Mouse (Mus musculus) stomach, embryonic 15.5 days (tissue): ENCODE results near the gene Cd3eap. TPM values are rescaled to one million over a fixed set of nuclear protein-coding genes. Genes with fewer than 3 reads are reported as not detected.

Experiments used
- ATAC-seq: fragments of 200-750 bp; cut with Nextera tagmentation; 2 replicates; pipeline ENCODE4 v1.8.0; 2017; ENCODE audit warnings: low read depth, moderate number of reproducible peaks, moderate TSS enrichment; ENCODE audit not compliant: insufficient read depth, low FRiP score
- H3K27ac ChIP-seq: fragments of 300-500 bp; sonication (generic); 2 replicates; pipeline ENCODE4 v1.5.1; 2015; ENCODE audit warnings: mild to moderate bottlenecking, inconsistent platforms
- H3K27me3 ChIP-seq: fragments of 300-500 bp; sonication (generic); replicated peaks from 2 replicates; pipeline ENCODE4 v1.6.1; 2015; ENCODE audit warnings: inconsistent platforms
- H3K36me3 ChIP-seq: fragments of 300-500 bp; sonication (generic); 2 replicates; pipeline ENCODE4 v1.6.1; 2015; ENCODE audit warnings: inconsistent platforms
- H3K4me1 ChIP-seq: fragments of 300-500 bp; sonication (generic); 2 replicates; pipeline ENCODE4 v1.6.1; 2015; ENCODE audit warnings: inconsistent platforms
- H3K4me2 ChIP-seq: fragments of 300-500 bp; sonication (generic); 2 replicates; pipeline ENCODE4 v1.6.1; 2015; ENCODE audit warnings: mild to moderate bottlenecking, inconsistent platforms
- H3K4me3 ChIP-seq: fragments of 300-500 bp; sonication (generic); replicated peaks from 2 replicates; pipeline ENCODE4 v1.5.1; 2015; ENCODE audit warnings: inconsistent platforms
- H3K9ac ChIP-seq: fragments of 300-500 bp; sonication (generic); 2 replicates; pipeline ENCODE4 v1.6.1; 2015; ENCODE audit warnings: inconsistent platforms
- H3K9me3 ChIP-seq: fragments of 300-500 bp; sonication (generic); 2 replicates; pipeline ENCODE4 v1.6.1; 2016; ENCODE audit warnings: inconsistent platforms
- WGBS: fragments of 180-500 bp; shearing (Covaris S2); methylation state at CpG from one replicate; pipeline ENCODE4 v1.1.7; 2015; 5-methylcytosine and 5-hydroxymethylcytosine counted together
- microRNA counts: library from miRNA; unstranded; fragments of <30 nt; microRNA quantifications from one replicate; lab custom pipeline; 2016
- microRNA-seq: library from miRNA; unstranded; fragments of <30 nt; microRNA quantifications from one replicate; pipeline ENCODE4, GENCODE M21; 2016
- polyA plus RNA-seq: library from polyadenylated mRNA; unstranded; fragments of >200 nt; fragmentation: Nextera tagmentation; extraction: Ambion mirVana; gene quantifications from 2 replicates; pipeline ENCODE4 v1.2.1, GENCODE M21; 2015

Gene Cd3eap
- polyA plus RNA-seq, 1 experiment from 2014 or later, result 26.1 TPM

GRCm38 (mm10) chr7:19314033-19314432 lies 45.2 kb downstream of the Cd3eap start:
- H3K4me3 ChIP-seq, result no peak overlapping the region
- H3K9ac ChIP-seq, result no peak overlapping the region
- no peak overlapping the region for H3K27ac ChIP-seq
- H3K27me3 ChIP-seq, result 0 out of 2 replicates have a peak, but pooled peaks cover 10% of the 10 kb centered on the region
- ATAC-seq, result no peak
- no peaks in the 10 kb centered on the region for H3K36me3 ChIP-seq
- H3K4me2 ChIP-seq, result no peak overlapping the region
- H3K4me1 ChIP-seq, result peaks cover 11% of the 10 kb centered on the region; the same call in 1 of the 2 replicates
- WGBS, result 41% methylated on average over 5 of the region's 5 CpGs
- no peaks in the 10 kb centered on the region for H3K9me3 ChIP-seq

GRCm38 (mm10) chr7:19311991-19312390 lies 47.3 kb downstream of the Cd3eap start:
- no peak for ATAC-seq
- no peak overlapping the region for H3K4me2 ChIP-seq
- H3K9me3 ChIP-seq, result no peaks in the 10 kb centered on the region
- no peaks in the 10 kb centered on the region for H3K36me3 ChIP-seq
- H3K27me3 ChIP-seq, result peaks cover 14% of the 10 kb centered on the region
- 29% methylated on average over 4 of the region's 4 CpGs for WGBS
- H3K4me1 ChIP-seq, result peaks cover 21% of the 10 kb centered on the region
- no peak overlapping the region for H3K9ac ChIP-seq
- no peak overlapping the region for H3K27ac ChIP-seq
- H3K4me3 ChIP-seq, result no peak overlapping the region

GRCm38 (mm10) chr7:19309884-19310641 lies 49.2 kb downstream of the Cd3eap start, which contains the start of gene Fosb:
Gene Fosb, minus strand, starts transcription at chr7:19310051.
- under 1% methylated on average over 49 of the region's 49 CpGs for WGBS
- peaks cover 28% of the 10 kb centered on the region for H3K27me3 ChIP-seq
- H3K36me3 ChIP-seq, result no peaks in the 10 kb centered on the region
- H3K27ac ChIP-seq, result 0 out of 2 replicates have a peak within 1 kb of the TSS, but pooled peaks have one; percentile 32
- ATAC-seq, result peak; percentile 86
- H3K4me2 ChIP-seq, result peak within 1 kb of the TSS; percentile 98
- H3K9me3 ChIP-seq, result no peaks in the 10 kb centered on the region
- peak within 1 kb of the TSS; percentile 35 for H3K9ac ChIP-seq
- H3K4me1 ChIP-seq, result peaks cover 22% of the 10 kb centered on the region
- H3K4me3 ChIP-seq, result peak within 1 kb of the TSS; percentile 67

DNA sequence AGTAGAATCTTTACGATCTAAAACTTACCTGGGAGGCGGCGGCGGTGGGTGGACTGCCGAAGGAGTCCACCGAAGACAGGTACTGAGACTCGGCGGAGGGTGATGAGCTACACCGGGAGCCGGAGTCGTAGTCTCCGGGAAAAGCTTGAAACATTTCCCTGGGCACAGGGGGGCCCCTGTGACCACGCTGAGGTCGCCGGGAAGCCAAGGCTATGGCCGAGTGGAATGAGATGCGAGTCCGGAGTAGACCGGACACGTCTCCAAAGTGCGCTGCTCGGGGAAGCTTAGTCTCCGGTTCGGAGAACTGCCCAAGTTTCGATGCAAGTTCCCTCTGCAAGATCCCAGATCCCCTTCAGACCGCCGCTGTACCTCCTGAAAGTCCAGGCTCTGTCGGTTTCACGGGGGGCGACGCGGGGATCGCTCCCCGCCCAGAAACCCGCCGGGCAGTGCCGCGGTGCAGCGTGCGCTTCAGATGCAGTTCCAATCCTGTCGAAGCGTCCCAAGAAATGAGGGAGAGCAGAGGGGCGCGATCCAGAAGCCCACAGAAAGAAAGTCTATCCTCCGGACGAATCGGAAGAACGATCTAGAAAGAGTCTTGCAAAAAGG lies 49.9 kb downstream of the Cd3eap start:
- Histone ChIP-seq H3K4me3 (peak overlapping the region; percentile 67), H3K9ac (peak overlapping the region; percentile 5; the same call in 1 of the 2 replicates), H3K36me3 (no peaks in the 10 kb centered on the region), H3K4me1 (peaks cover 28% of the 10 kb centered on the region), H3K4me2 (peak overlapping the region; percentile 98), H3K27ac (no peak overlapping the region), H3K9me3 (no peaks in the 10 kb centered on the region), H3K27me3 (peaks cover 35% of the 10 kb centered on the region)
- WGBS, result under 1% methylated on average over 48 of the region's 48 CpGs
- ATAC-seq, result no peak

GRCm38 (mm10) chr7:19308454-19309277 lies 50.6 kb downstream of the Cd3eap start:
- Histone ChIP-seq H3K27ac (peak overlapping the region; percentile 81), H3K4me2 (peak overlapping the region; percentile 98), H3K9me3 (no peaks in the 10 kb centered on the region), H3K36me3 (no peaks in the 10 kb centered on the region), H3K9ac (peak overlapping the region; percentile 17; the same call in 1 of the 2 replicates), H3K27me3 (peaks cover 38% of the 10 kb centered on the region), H3K4me1 (peaks cover 35% of the 10 kb centered on the region), H3K4me3 (peak overlapping the region; percentile 67)
- WGBS, result under 1% methylated on average over 58 of the region's 58 CpGs
- ATAC-seq, result peak; percentile 86

DNA sequence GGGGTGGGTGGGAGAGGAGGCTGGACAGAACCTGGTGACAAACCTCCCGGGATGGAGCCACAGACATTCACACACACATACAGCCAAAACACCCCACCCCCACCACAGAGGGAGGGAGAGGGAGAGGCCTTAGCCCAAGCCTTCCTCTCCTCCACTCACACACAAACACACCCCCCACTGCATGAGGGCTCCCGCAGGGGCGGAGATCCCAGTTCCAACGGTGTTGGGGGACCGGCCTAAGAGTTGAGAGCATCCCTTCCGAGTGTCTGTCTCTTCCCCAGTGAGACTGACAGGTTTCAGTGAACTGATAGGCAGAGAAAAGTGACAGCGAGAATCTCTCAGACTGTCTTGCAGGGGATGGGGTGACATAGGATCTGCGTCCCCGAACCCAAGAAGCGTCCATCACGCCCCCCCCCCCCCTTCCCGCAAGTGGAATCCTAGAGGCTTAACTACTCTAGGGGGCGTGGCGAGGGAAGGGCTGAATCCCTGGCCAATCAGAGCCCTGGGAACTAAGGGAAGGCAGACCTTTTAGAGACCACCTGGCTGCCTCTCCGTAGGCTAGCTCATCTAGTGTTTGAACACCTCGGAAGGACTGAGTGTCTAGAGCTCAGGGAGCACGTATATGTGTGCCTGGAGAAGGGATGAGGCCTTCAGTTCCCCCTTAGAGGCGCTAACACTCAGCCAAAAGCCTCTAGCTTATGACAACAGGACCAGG lies 51.4 kb downstream of the Cd3eap start:
- Histone ChIP-seq H3K9me3 (no peaks in the 10 kb centered on the region), H3K4me2 (peak overlapping the region; percentile 98), H3K27ac (peak overlapping the region; percentile 81), H3K4me1 (peaks cover 38% of the 10 kb centered on the region), H3K36me3 (no peaks in the 10 kb centered on the region), H3K4me3 (peak overlapping the region; percentile 67), H3K27me3 (peaks cover 45% of the 10 kb centered on the region), H3K9ac (0 out of 2 replicates have a peak overlapping the region, but pooled peaks have one; percentile 5)
- peak; percentile 41 for ATAC-seq
- 3% methylated on average over 18 of the region's 18 CpGs for WGBS

GRCm38 (mm10) chr7:19306819-19307738 lies 52.2 kb downstream of the Cd3eap start:
- peak overlapping the region; percentile 98 for H3K4me2 ChIP-seq
- H3K27ac ChIP-seq, result no peak overlapping the region
- H3K9me3 ChIP-seq, result no peaks in the 10 kb centered on the region
- no peak overlapping the region; the same call in 1 of the 2 replicates for H3K4me3 ChIP-seq
- 66% methylated on average over 25 of the region's 25 CpGs for WGBS
- peaks cover 54% of the 10 kb centered on the region for H3K27me3 ChIP-seq
- ATAC-seq, result no peak
- H3K9ac ChIP-seq, result no peak overlapping the region
- no peaks in the 10 kb centered on the region for H3K36me3 ChIP-seq
- peaks cover 41% of the 10 kb centered on the region for H3K4me1 ChIP-seq

MicroRNAs encoded within 50 kb of the gene (microRNA counts, 519-probe panel; counts per million panel counts)
- not detected for microRNA mmu-miR-343 (lab: Ali Mortazavi, UCI)

Small RNA genes within 50 kb of the gene (microRNA-seq; reads per million reads assigned to microRNA genes)
- not detected for gene Mir343

Other genes with a start within 250 kb of the Cd3eap start
- gene Gm4969, start 241.1 kb downstream of the Cd3eap start, polyA plus RNA-seq, result 2.8 and 3.2 TPM in 2 replicates
- 11.6 and 12.8 TPM in 2 replicates for gene Fbxo46, start 239.6 kb downstream of the Cd3eap start, polyA plus RNA-seq
- 13.5 and 14.7 TPM in 2 replicates for gene Qpctl, start 210.2 kb downstream of the Cd3eap start, polyA plus RNA-seq
- gene Snrpd2, start 209.8 kb downstream of the Cd3eap start, polyA plus RNA-seq, result 131 and 141 TPM in 2 replicates
- 2.3 and 2.9 TPM in 2 replicates for gene Gipr, start 193.4 kb downstream of the Cd3eap start, polyA plus RNA-seq
- 10.6 and 10.7 TPM in 2 replicates for gene Eml2, start 183.1 kb downstream of the Cd3eap start, polyA plus RNA-seq
- 1.5 and 1.6 TPM in 2 replicates for gene Gpr4, start 146.9 kb downstream of the Cd3eap start, polyA plus RNA-seq
- gene Opa3, start 131.1 kb downstream of the Cd3eap start, polyA plus RNA-seq, result 32.3 and 34.5 TPM in 2 replicates
- 106 and 111 TPM in 2 replicates for gene Vasp, start 87.7 kb downstream of the Cd3eap start, polyA plus RNA-seq
- gene Ppm1n, start 79.4 kb downstream of the Cd3eap start, polyA plus RNA-seq, result 0.21 and 0.33 TPM in 2 replicates
- 10.6 and 13.9 TPM in 2 replicates for gene Rtn2, start 76.9 kb downstream of the Cd3eap start, polyA plus RNA-seq
- gene Fosb, start 49.4 kb downstream of the Cd3eap start, polyA plus RNA-seq, result 0.12 and 0.17 TPM in 2 replicates
- 63.7 and 66.5 TPM in 2 replicates for gene Ercc1, start 14.7 kb downstream of the Cd3eap start, polyA plus RNA-seq
- 7.8 and 8.9 TPM in 2 replicates for gene Ppp1r13l, start 266 bp upstream of the Cd3eap start, polyA plus RNA-seq
- gene Ercc2, start 22.5 kb upstream of the Cd3eap start, polyA plus RNA-seq, result 13.5 and 14.8 TPM in 2 replicates
- 9.7 and 10.4 TPM in 2 replicates for gene Klc3, start 44.6 kb upstream of the Cd3eap start, polyA plus RNA-seq
- gene Ckm, start 45.3 kb upstream of the Cd3eap start, polyA plus RNA-seq, result 17.4 and 19.1 TPM in 2 replicates
- gene Mark4, start 99.3 kb upstream of the Cd3eap start, polyA plus RNA-seq, result 7.8 and 7.9 TPM in 2 replicates
- gene Exoc3l2, start 103.8 kb upstream of the Cd3eap start, polyA plus RNA-seq, result 0.94 and 1.3 TPM in 2 replicates
- gene Bloc1s3, start 148.9 kb upstream of the Cd3eap start, polyA plus RNA-seq, result 2.2 and 2.4 TPM in 2 replicates
- gene Trappc6a, start 148.9 kb upstream of the Cd3eap start, polyA plus RNA-seq, result 103 and 105 TPM in 2 replicates
- gene Nkpd1, start 158.4 kb upstream of the Cd3eap start, polyA plus RNA-seq, result 0.30 and 0.83 TPM in 2 replicates
- 25.3 and 28.2 TPM in 2 replicates for gene Ppp1r37, start 203.6 kb upstream of the Cd3eap start, polyA plus RNA-seq
- gene Zfp296, start 217.8 kb upstream of the Cd3eap start, polyA plus RNA-seq, result 1.7 and 2.6 TPM in 2 replicates
- 143 and 157 TPM in 2 replicates for gene Gemin7, start 218.1 kb upstream of the Cd3eap start, polyA plus RNA-seq
- gene Clasrp, start 245.0 kb upstream of the Cd3eap start, polyA plus RNA-seq, result 44.8 and 48.3 TPM in 2 replicates